Mouse (Mus musculus): ENCODE measurements around the gene Arl15.

The Arl15 gene

DNA sequence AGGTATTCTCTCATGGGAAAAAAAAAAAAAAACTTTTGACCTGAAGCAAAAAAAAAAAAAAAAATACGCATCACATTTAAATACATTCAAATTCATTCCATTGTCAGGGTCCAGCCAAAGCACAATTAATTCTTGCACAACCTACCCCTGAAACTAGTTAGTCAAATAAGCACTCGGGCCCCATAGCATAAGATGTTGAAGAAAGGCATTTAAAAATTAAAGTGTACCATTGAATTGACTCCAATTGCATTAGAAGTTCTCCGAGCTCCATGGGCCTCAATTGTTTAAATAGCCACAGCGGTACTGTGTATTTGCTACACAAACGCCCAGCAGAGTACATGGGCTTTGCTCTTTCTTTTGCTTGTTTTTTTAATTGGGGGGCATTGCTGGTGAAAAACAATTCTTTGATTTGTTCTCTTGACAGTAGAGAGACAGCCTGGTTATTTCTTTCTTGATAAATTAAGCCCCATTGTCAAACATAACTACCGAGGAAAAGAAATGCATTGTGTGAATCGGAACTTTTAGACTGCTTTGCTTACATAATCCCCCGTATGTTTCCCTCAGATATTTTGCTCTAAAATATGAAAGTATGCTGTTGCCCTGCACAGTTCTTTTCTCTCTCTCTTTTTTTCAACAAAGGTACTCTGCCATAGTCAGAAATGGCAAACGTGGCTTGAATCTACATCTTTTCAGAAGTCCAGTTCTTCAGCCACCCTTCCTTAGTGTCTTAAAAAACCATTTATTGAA lies 201.4 kb downstream of the Arl15 start:
- DNase-seq, result no peak

DNA sequence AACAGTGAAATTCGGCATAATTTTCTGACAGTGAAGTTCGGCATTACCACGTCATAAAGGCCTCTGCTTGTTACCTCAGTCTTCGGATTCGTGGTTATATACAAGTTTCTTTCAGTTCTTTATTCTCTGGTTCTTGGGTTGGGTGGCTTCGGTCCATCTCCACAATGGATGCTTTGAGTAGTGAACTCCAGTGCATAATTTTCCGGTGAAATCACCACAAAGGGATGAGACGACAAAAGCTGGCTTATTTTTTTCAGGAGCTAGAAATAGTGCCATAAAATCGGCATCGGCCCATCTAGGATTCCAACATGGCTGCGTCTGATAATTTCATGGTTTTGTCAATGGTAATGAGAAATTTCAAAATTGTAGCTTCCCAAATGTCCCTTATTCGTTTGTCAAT lies 204.5 kb downstream of the Arl15 start:
- DNase-seq, result no peak

GRCm38 (mm10) chr13:114003463-114003862 lies 209.2 kb downstream of the Arl15 start:
- DNase-seq, result no peak

DNA sequence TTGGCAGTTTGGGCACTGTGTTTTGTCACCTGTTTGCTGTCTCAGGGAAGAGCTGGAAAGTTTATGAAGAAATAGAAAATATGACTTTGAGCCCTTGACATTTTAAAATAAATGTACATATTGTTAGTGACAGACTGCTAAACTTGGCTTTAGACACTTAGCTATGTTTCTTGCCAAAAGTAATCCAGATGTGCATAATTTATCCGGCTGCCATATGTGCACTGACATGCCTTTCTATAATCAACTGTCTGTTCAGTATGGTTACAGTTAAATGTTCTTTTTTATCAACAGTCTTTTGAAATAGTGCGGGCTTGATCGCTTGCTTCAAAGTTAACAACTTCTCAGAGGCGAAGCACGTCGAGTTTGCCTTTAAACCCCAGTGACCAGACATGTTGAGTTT lies 209.9 kb downstream of the Arl15 start:
- DNase-seq, result no peak

DNA sequence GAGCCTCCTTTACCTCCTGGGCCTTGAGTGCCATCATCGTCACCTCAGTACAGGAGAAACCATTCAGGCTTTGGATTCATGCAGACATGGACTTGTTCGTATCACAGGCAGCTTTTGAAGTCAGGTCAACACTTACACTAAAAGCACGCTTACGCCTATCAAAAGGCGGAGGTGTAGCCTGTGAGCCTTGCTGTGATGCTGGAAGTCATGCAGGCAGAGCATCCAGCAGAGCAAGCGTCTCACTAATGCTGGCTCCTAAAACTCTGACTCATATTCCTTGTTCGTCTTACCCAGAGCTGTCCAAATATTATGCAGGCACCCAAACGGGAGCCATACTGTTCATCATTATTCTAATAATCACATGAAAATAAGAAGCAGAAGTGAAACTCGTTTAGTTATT lies 215.5 kb downstream of the Arl15 start:
- DNase-seq, result peak; percentile 12 to 26

DNA sequence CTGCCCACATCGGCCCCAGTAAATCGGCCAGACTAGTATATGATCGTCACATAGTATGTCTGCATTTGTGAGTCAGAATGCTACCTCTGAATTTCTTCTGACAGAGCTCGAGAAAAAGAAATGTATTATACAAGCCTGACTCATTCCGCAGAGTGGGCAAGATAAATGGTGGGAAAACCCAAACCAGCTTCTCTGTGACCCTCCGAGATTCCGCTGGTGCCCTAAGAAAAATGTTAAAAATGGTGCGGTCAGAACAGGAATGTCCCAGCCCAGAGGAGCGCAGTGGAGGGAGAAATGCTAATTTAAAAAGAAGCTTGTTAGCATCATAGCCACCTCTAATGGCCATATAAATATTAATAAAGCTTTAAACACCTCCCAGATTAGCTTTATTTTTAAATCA lies 216.2 kb downstream of the Arl15 start:
- no peak for DNase-seq

GRCm38 (mm10) chr13:114011019-114011418 lies 216.7 kb downstream of the Arl15 start:
- DNase-seq, result no peak

DNA sequence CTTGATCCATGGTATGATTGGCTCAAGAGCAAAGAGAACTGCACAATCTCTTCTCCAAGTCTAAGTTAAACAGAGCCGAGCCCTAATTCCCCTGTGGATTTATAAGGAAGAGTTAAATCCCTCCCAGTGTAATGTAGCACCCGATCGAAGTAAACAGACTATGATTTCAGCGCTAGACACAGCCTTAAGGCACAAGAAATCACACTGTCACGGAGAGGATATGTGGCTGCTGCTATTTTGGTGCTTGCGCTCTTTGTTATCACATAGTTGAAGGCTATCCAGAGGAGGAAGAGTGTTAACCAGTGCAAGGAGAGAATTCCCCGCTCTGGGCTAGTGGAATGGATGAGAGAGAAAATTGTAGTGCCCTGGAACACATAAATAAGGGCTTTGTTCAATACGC lies 223.6 kb downstream of the Arl15 start:
- DNase-seq, result no peak

GRCm38 (mm10) chr13:114023541-114023940 lies 229.2 kb downstream of the Arl15 start:
- DNase-seq, result no peak

- no peak for DNase-seq
These were observed 232.0 kb downstream of the Arl15 start for GRCm38 (mm10) chr13:114026306-114026705.

- DNase-seq, result no peak
These were observed 232.4 kb downstream of the Arl15 start for GRCm38 (mm10) chr13:114026751-114027150.

- no peak for DNase-seq
These were observed 253.8 kb downstream of the Arl15 start for GRCm38 (mm10) chr13:114048071-114048470.

DNA sequence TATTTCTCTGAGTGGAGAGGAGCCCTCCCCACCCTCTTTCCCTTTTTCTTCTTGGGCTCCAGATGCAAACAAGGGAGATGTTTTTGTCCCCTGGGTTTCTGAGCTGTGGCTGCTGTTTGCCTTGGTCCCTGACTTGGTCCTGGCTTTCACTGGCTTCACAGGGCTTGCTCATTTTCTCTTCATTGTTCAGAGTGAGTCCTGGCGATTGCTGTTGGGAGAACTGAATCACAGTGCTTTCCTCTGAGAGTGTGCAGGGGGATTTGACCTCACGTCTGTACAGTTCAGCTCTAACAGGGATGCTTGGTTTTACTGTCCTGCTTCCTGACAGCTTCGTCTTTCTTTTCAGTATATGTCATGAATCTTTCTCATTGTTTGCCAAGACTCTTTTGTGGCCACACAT lies 254.4 kb downstream of the Arl15 start:
- DNase-seq, result no peak

- DNase-seq, result no peak
These were observed 257.0 kb downstream of the Arl15 start for GRCm38 (mm10) chr13:114051151-114051850.

DNA sequence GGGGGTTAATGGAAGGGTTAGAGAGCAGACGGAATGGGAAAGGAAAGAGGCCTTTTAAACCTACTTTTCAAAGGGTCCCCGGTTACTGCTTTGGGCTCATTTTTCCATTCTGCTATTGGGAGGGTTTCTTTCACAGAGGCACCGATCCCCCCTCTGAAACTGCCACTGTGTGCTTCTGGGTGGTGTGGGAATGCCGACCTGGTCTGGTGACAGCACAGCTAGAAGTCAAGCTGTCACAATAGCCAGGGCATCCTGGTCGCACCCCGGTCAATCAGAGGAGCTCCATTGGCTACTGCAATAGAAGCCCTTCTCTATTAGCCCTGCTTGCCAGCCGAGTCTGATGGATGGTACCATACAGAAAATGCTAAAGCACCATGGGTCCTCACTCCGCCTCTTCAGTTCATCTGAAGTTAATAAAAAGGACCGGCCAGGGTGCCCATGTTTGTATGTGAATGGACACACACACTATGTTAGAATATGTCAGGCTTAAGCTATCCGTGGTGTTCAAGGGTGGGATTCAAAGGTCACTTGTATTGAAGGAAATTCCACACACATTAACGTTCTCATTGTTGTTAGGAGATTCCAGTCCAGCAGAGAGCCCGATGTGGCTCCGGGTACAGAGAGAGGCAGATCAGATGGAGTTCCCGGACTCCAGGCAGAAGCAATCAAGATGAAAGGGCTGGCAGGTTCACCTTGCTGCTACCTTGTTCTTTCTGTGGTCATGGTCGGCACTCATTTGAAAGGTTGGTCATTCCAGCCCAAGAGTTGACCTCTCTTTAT lies 258.3 kb downstream of the Arl15 start:
- no peak for DNase-seq

GRCm38 (mm10) chr13:114053261-114053660 lies 259.0 kb downstream of the Arl15 start:
- no peak for DNase-seq

GRCm38 (mm10) chr13:114055686-114056085 lies 261.4 kb downstream of the Arl15 start:
- DNase-seq, result peak; percentile 53 to 55

DNA sequence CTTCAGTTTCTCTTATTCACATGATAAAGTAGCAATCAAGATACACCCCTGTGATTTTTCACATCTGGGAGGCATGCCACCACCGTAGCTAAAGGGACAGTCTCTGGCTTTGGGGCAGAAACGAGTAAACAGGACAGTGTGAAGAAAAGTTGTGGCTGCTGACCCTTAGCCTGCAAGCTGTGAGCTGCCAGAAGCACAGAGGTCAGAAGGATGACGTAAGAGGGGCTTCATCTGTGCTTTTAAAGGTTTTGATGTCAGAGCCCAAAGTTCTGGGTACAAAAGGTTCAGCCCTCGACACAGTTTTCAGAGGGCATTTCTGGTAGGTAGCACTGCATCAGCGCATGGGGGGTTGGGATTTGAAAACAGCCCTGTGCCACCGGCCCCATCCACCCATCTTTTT lies 266.0 kb downstream of the Arl15 start:
- no peak for DNase-seq

- no peak for DNase-seq
These were observed 266.9 kb downstream of the Arl15 start for GRCm38 (mm10) chr13:114061234-114061633.

DNA sequence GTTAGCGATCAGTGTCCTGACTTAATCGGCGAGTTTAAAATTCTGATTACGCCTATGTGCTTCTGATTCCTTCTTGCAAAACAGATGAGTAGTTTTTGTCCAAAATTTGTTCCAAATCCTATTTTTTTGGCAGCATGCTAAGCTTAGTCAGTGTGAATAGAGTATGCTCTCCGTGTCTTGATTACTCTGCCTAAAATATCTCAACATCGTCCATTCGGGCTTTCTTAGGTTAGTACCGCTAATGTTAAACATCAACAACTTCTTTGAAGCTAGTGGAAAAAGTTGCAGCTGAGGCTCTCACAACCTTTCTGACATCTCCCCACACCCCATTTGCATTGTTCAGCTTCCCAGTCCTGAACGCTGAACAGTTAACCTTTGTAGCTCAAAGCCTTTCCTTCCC lies 269.8 kb downstream of the Arl15 start:
- DNase-seq, result no peak

DNA sequence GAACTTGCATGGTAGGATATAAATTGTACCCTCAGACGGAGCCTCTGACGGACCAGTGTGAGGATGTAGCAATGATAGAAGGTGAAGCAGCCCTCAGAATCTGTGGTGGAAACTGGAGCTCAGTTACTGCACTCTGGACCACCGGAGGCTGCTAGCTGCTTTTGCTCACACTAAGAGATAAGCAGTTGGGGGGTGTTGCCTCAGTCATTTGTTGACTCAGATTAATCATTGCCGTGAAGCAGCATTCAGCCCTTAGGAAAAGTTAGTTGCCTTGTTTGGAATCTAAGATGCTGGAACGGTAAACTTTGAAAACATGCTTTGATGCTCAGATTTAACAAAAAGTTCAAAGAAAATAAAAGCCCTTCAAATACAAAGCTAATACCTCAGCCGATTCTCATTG lies 270.7 kb downstream of the Arl15 start:
- no peak for DNase-seq

DNA sequence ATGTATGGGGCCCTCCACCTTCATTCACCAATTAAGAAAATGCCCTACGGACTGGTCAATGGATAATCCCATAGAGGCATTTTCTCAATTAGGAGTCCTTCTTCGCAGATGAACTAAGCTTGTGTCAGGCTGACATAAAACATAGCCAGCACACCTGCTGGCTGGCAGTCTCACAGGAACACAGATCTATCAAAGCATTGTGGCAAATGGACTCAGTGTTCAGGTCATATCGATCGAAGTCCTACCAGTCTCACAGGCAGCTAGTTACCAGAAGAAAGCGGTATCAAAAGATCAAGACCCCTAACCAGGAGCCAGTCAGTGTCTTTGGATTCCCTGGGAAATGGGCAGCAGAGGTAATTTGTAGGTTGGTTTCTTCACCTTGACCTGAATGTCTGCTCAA lies 274.1 kb downstream of the Arl15 start:
- no peak for DNase-seq

GRCm38 (mm10) chr13:114071439-114071838 lies 277.1 kb downstream of the Arl15 start:
- no peak for DNase-seq

- no peak for DNase-seq
These were observed 280.2 kb downstream of the Arl15 start for GRCm38 (mm10) chr13:114074471-114074870.
